In genomic region chr1:132191786-132192680, GRCm38 (mm10) we compare ENCODE assay signal across 8 mouse cellular contexts. TPM values are rescaled to one million over a fixed set of nuclear protein-coding genes. Genes with fewer than 3 reads are reported as not detected.
A peak's percentile ranks its signal among the peaks of the same experiment; 100 is the strongest.
DNase-seq lines count a peak whose midpoint lies in the region; ATAC-seq lines count a peak whose summit lies in the region.

No protein-coding gene starts in this region.

- H3K4me1 ChIP-seq in embryonic facial prominence, embryonic 10.5 days = peaks cover 88% of the 10 kb centered on the region
- H3K4me1 ChIP-seq in hindbrain, embryonic 15.5 days (replicated peaks) = peaks cover 63% of the 10 kb centered on the region
- H3K4me1 ChIP-seq in neural tube, embryonic 14.5 days (ENCODE audit: control insufficient read depth, insufficient read depth, low read length) = peaks cover 47% of the 10 kb centered on the region

- DNase-seq in layer of hippocampus, postnatal 10 days (ENCODE audit: low spot score in 2 of 2) = peak; percentile 57 to 60
- no peak for DNase-seq in layer of hippocampus, adult 9-11 months
- peak; percentile 57 for DNase-seq in embryonic facial prominence, embryonic 10.5 days (ENCODE audit: low spot score)
- DNase-seq in urinary bladder, postnatal 14 days (ENCODE audit: low spot score) = no peak
- no peak for DNase-seq in layer of hippocampus, adult 11-12 months (ENCODE audit: low spot score)

- H3K36me3 ChIP-seq in embryonic facial prominence, embryonic 10.5 days (replicated peaks) = no peaks in the 10 kb centered on the region
- H3K36me3 ChIP-seq in hindbrain, embryonic 15.5 days = no peaks in the 10 kb centered on the region
- H3K36me3 ChIP-seq in neural tube, embryonic 14.5 days (ENCODE audit: control insufficient read depth, insufficient read depth, low read length) = no peaks in the 10 kb centered on the region

- peak overlapping the region; percentile 74 for H3K4me2 ChIP-seq in hindbrain, embryonic 15.5 days
- peak overlapping the region; percentile 68 for H3K4me2 ChIP-seq in neural tube, embryonic 14.5 days (ENCODE audit: low read depth, low read length)

- 0 out of 2 replicates have a peak, but pooled peaks have one; percentile 16 for ATAC-seq in hindbrain, embryonic 15.5 days (ENCODE audit: low FRiP score, low read depth)
- peak; percentile 26 for ATAC-seq in neural tube, embryonic 14.5 days (ENCODE audit: low read depth)
- ATAC-seq in inflammation-experienced regulatory T-cells, adult 6 months = no peak

- H3K27ac ChIP-seq in embryonic facial prominence, embryonic 10.5 days (replicated peaks) = peak overlapping the region; percentile 96
- peak overlapping the region; percentile 98 for H3K27ac ChIP-seq in hindbrain, embryonic 15.5 days (replicated peaks)
- peak overlapping the region; percentile 99 for H3K27ac ChIP-seq in neural tube, embryonic 14.5 days (ENCODE audit: low read depth, low read length)

- H3K27me3 ChIP-seq in embryonic facial prominence, embryonic 10.5 days (replicated peaks; ENCODE audit: low read depth, poor library complexity, severe bottlenecking) = peaks cover 99% of the 10 kb centered on the region
- H3K27me3 ChIP-seq in hindbrain, embryonic 15.5 days = no peaks in the 10 kb centered on the region
- no peaks in the 10 kb centered on the region for H3K27me3 ChIP-seq in neural tube, embryonic 14.5 days (ENCODE audit: control insufficient read depth, insufficient read depth, low read length)

- H3K4me3 ChIP-seq in embryonic facial prominence, embryonic 10.5 days = peak overlapping the region; percentile 72
- H3K4me3 ChIP-seq in hindbrain, embryonic 15.5 days = peak overlapping the region; percentile 75
- H3K4me3 ChIP-seq in neural tube, embryonic 14.5 days (ENCODE audit: low read depth, low read length) = peak overlapping the region; percentile 94

- 2% methylated on average over 16 of the region's 16 CpGs for WGBS in embryonic facial prominence, embryonic 10.5 days
- WGBS in hindbrain, embryonic 15.5 days = 4% methylated on average over 16 of the region's 16 CpGs
- 2% methylated on average over 16 of the region's 16 CpGs for WGBS in neural tube, embryonic 14.5 days

- peak overlapping the region; percentile 90 for H3K9ac ChIP-seq in hindbrain, embryonic 15.5 days
- H3K9ac ChIP-seq in neural tube, embryonic 14.5 days (replicated peaks; ENCODE audit: low read depth, low read length) = peak overlapping the region; percentile 99

- no peaks in the 10 kb centered on the region for H3K9me3 ChIP-seq in embryonic facial prominence, embryonic 10.5 days
- H3K9me3 ChIP-seq in hindbrain, embryonic 15.5 days = no peaks in the 10 kb centered on the region
- H3K9me3 ChIP-seq in neural tube, embryonic 14.5 days (ENCODE audit: control insufficient read depth, low read length) = no peaks in the 10 kb centered on the region

RNA-seq across cellular contexts. Expression of gene AC124108.1, which starts 0.8 kb away (rescaled TPM):
- total RNA-seq in layer of hippocampus, postnatal 10 days (2021) = 1 to 10 TPM; 1.7 TPM
- 1.00 and 1.4 TPM in 2 replicates for polyA plus RNA-seq in embryonic facial prominence, embryonic 10.5 days (2016; fragmentation: Nextera tagmentation; extraction: Ambion mirVana)
- polyA plus RNA-seq in hindbrain, embryonic 15.5 days (2015; fragmentation: Nextera tagmentation; extraction: Ambion mirVana) = 2.7 and 2.8 TPM in 2 replicates
- 3.6 and 3.8 TPM in 2 replicates for polyA plus RNA-seq in neural tube, embryonic 14.5 days (2014; fragmentation: Nextera tagmentation; extraction: Ambion mirVana)
- polyA plus RNA-seq in inflammation-experienced regulatory T-cells, adult 6 months (2017; shearing (Covaris generic)) = not detected

RNA-seq across cellular contexts. Expression of gene Lemd1, which starts 0.8 kb away (rescaled TPM):
- 1 to 10 TPM; 4.9 TPM for total RNA-seq in layer of hippocampus, postnatal 10 days (2021)
- polyA plus RNA-seq in embryonic facial prominence, embryonic 10.5 days (2016; fragmentation: Nextera tagmentation; extraction: Ambion mirVana) = 1.9 and 2.0 TPM in 2 replicates
- polyA plus RNA-seq in hindbrain, embryonic 15.5 days (2015; fragmentation: Nextera tagmentation; extraction: Ambion mirVana) = 14.1 and 16.2 TPM in 2 replicates
- 21.0 and 25.3 TPM in 2 replicates for polyA plus RNA-seq in neural tube, embryonic 14.5 days (2014; fragmentation: Nextera tagmentation; extraction: Ambion mirVana)
- not detected for polyA plus RNA-seq in inflammation-experienced regulatory T-cells, adult 6 months (2017; shearing (Covaris generic))

RNA-seq across cellular contexts. Expression of gene Gm10188, which starts 37.5 kb away (rescaled TPM):
- not detected for total RNA-seq in layer of hippocampus, postnatal 10 days (2021)
- not detected in 2 replicates for polyA plus RNA-seq in embryonic facial prominence, embryonic 10.5 days (2016; fragmentation: Nextera tagmentation; extraction: Ambion mirVana)
- polyA plus RNA-seq in hindbrain, embryonic 15.5 days (2015; fragmentation: Nextera tagmentation; extraction: Ambion mirVana) = 0.25 and 0.68 TPM in 2 replicates
- polyA plus RNA-seq in neural tube, embryonic 14.5 days (2014; fragmentation: Nextera tagmentation; extraction: Ambion mirVana) = 0.74 and 0.76 TPM in 2 replicates
- polyA plus RNA-seq in inflammation-experienced regulatory T-cells, adult 6 months (2017; shearing (Covaris generic)) = not detected

RNA-seq across cellular contexts. Expression of gene Cdk18, which starts 52.5 kb away (rescaled TPM):
- total RNA-seq in layer of hippocampus, postnatal 10 days (2021) = 10 to 100 TPM; 19.3 to 23.4 TPM
- 2.3 and 3.2 TPM in 2 replicates for polyA plus RNA-seq in embryonic facial prominence, embryonic 10.5 days (2016; fragmentation: Nextera tagmentation; extraction: Ambion mirVana)
- polyA plus RNA-seq in hindbrain, embryonic 15.5 days (2015; fragmentation: Nextera tagmentation; extraction: Ambion mirVana) = 1.00 and 1.1 TPM in 2 replicates
- polyA plus RNA-seq in neural tube, embryonic 14.5 days (2014; fragmentation: Nextera tagmentation; extraction: Ambion mirVana) = 0.36 and 0.42 TPM in 2 replicates
- not detected for polyA plus RNA-seq in inflammation-experienced regulatory T-cells, adult 6 months (2017; shearing (Covaris generic))

Comparison
In these comparisons a context has a peak if more than half of its experiments do, and no peak if none do; other contexts are left out.
1. DNase-seq: peak in layer of hippocampus, postnatal 10 days (2 of 2) and embryonic facial prominence, embryonic 10.5 days (single experiment); none in layer of hippocampus, adult 9-11 months (single experiment), urinary bladder, postnatal 14 days (single experiment) and layer of hippocampus, adult 11-12 months (single experiment).
2. Peak in every context shown above with its lines, with median percentiles within 50 percentile points of each other: H3K27ac ChIP-seq and H3K4me3 ChIP-seq.